Mouse (Mus musculus): ENCODE data around the gene Rfxank.

DNA sequence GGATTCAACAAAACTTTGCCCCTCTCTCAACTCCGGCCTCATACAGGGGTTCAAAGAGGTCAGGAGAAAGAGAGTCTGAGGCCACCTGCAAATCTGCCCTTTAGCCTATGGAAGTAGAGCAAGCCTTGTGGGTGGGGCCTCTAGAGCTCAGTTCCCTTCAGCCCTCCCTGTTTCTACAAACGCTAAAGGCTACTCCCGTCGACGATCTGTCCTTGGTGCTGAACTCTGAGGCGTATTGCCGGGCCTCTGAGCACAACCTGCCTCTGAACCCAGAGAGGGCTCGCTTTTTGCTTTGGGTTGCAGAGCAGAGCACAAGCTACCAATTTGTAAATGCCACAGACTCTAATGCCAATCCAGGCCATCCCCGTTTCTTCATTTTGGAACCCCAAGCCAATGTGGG is 21.3 kb downstream of the Rfxank start:
- no peak for TF ChIP-seq CTCF (conservative IDR thresholded peaks at IDR 0.05; ENCODE audit: low read length)
- no peak for TF ChIP-seq POU5F1 (IDR thresholded peaks at IDR 0.05; ENCODE audit: borderline replicate concordance, low read length)
- TF ChIP-seq NANOG (IDR thresholded peaks at IDR 0.05; ENCODE audit: borderline replicate concordance, low read length) = no peak
